9 mouse cellular contexts compared by ENCODE assay signal in the genomic region with DNA sequence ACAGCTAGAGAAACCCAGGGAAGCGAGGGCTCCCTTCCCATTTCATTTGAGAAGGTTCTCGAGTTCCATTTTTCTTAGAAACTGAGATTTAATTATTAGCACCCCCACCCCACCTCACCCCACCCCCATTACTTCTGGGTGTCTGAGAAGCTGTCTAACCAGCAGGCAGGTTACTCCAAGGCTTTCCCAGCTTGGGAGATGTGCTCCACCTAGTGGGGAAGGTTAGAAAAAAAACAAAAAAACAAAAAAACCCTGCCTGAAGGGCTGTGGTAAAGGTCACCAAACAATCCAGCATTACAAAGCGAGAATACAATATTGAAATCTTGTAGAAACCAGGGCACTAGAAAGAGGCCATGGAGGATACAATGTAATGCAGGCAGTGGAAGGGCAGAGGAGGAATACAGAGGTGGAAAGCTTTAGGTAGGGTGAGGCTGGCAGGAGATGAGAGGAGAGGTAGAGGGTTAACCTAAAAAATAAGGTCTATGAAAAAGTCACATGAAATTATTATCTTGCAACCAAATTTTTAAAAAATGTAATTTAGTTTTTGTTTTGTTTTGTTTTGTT. TPM values are rescaled to one million over a fixed set of nuclear protein-coding genes. Genes with fewer than 3 reads are reported as not detected.
DNase-seq lines count a peak whose midpoint lies in the region; ATAC-seq and TF ChIP-seq lines count a peak whose summit lies in the region.
"Had no signal": no experiment of that assay in that cellular context is flagged by ENCODE, and none has a peak within 500 bp of the region (broad histone marks: within the 10 kb centered on the region; RNA-seq: fewer than 3 reads in every experiment).

No protein-coding gene starts in this region.

- CTCF ChIA-PET in Patski (lab: Charles Lee): interaction anchor here (0.9 to 1.6 kb wide), 6 partner anchors 10 to 207 kb away, joined by 3 to 4 read pairs (median 4); no protein-coding TSS in a partner anchor

- peak; percentile 32 to 55 for DNase-seq in heart, postnatal 10 days
- DNase-seq in heart, postnatal 4 days: no peak
- no peak for DNase-seq in Patski (ENCODE audit: low read depth, low spot score)
- DNase-seq in embryonic facial prominence, embryonic 11.5 days (ENCODE audit: low spot score): peak; percentile 79
- peak; percentile 29 to 32 for DNase-seq in kidney, postnatal 4 days
- DNase-seq in spleen, postnatal 36 days (ENCODE audit: low spot score in 2 of 2): no peak
- DNase-seq in ovary, adult 18-20 months (ENCODE audit: low spot score): no peak

- POLR2A ChIA-PET in Patski (lab: Charles Lee): no interaction called here

- H3K27me3 ChIP-seq in Patski: no peaks in the 10 kb centered on the region
- no peaks in the 10 kb centered on the region for H3K27me3 ChIP-seq in embryonic facial prominence, embryonic 11.5 days (ENCODE audit: control insufficient read depth, insufficient read depth, low read length)
- no peaks in the 10 kb centered on the region for H3K27me3 ChIP-seq in neural tube, embryonic 15.5 days (replicated peaks)
- H3K27me3 ChIP-seq: megakaryocyte, embryonic 14.5 days had no signal

- peak; percentile 44 for ATAC-seq in Patski
- ATAC-seq in embryonic facial prominence, embryonic 11.5 days (replicated peaks; ENCODE audit: insufficient number of reproducible peaks, low FRiP score, low TSS enrichment, low read depth): no peak
- peak; percentile 50; the same call in 1 of the 2 replicates for ATAC-seq in neural tube, embryonic 15.5 days (ENCODE audit: low FRiP score)

- intact Hi-C loops in heart, postnatal 10 days (cut with DNase I): loop anchor here (10.0 kb wide), 1 partner anchor 164 kb away; no protein-coding TSS in a partner anchor

- 23% methylated on average over 3 of the region's 3 CpGs for WGBS in embryonic facial prominence, embryonic 11.5 days
- WGBS in neural tube, embryonic 15.5 days: 30% methylated on average over 3 of the region's 3 CpGs

- TF ChIP-seq CTCF in Patski (IDR thresholded peaks at IDR 0.05): peak; percentile 59

- no peak overlapping the region for H3K4me3 ChIP-seq in embryonic facial prominence, embryonic 11.5 days (ENCODE audit: low read depth, low read length)
- H3K4me3 ChIP-seq in neural tube, embryonic 15.5 days (replicated peaks): no peak overlapping the region
- H3K4me3 ChIP-seq: megakaryocyte, embryonic 14.5 days had no signal

- no peaks in the 10 kb centered on the region for H3K9me3 ChIP-seq in embryonic facial prominence, embryonic 11.5 days (replicated peaks; ENCODE audit: control insufficient read depth, low read length)
- no peaks in the 10 kb centered on the region for H3K9me3 ChIP-seq in neural tube, embryonic 15.5 days (replicated peaks)
- H3K9me3 ChIP-seq: megakaryocyte, embryonic 14.5 days had no signal

- in situ Hi-C loops in Patski (cut with MboI; ENCODE audit: low pct_unique_long_range_greater_than_20kb): no loop called here

- no peak overlapping the region for H3K27ac ChIP-seq in embryonic facial prominence, embryonic 11.5 days (replicated peaks; ENCODE audit: low read depth, low read length)
- H3K27ac ChIP-seq in neural tube, embryonic 15.5 days (replicated peaks): no peak overlapping the region

- no peaks in the 10 kb centered on the region for H3K4me1 ChIP-seq in embryonic facial prominence, embryonic 11.5 days (ENCODE audit: control insufficient read depth, insufficient read depth, low read length)
- no peaks in the 10 kb centered on the region for H3K4me1 ChIP-seq in neural tube, embryonic 15.5 days
- H3K4me1 ChIP-seq: megakaryocyte, embryonic 14.5 days had no signal

- no peak overlapping the region for H3K4me2 ChIP-seq in embryonic facial prominence, embryonic 11.5 days (ENCODE audit: low read depth, low read length)
- no peak overlapping the region for H3K4me2 ChIP-seq in neural tube, embryonic 15.5 days

- no peaks in the 10 kb centered on the region for H3K36me3 ChIP-seq in embryonic facial prominence, embryonic 11.5 days (replicated peaks; ENCODE audit: control insufficient read depth, insufficient read depth, low read depth, low read length)
- H3K36me3 ChIP-seq in neural tube, embryonic 15.5 days: peaks cover 10% of the 10 kb centered on the region; the same call in 1 of the 2 replicates

- no peak overlapping the region for H3K9ac ChIP-seq in embryonic facial prominence, embryonic 11.5 days (replicated peaks; ENCODE audit: low read length)
- no peak overlapping the region for H3K9ac ChIP-seq in neural tube, embryonic 15.5 days (replicated peaks)

RNA-seq across cellular contexts. Expression of gene Prss35, which starts 57.2 kb away (rescaled TPM):
- 1 to 10 TPM; 1.6 to 2.5 TPM for total RNA-seq in heart, postnatal 10 days (2021)
- total RNA-seq in heart, postnatal 4 days (2021): 1 to 10 TPM; 6.6 to 7.7 TPM
- polyA plus RNA-seq in Patski (2021): 2.7 TPM
- 5.4 and 6.1 TPM in 2 replicates for polyA plus RNA-seq in embryonic facial prominence, embryonic 11.5 days (2014; fragmentation: Nextera tagmentation; extraction: Ambion mirVana)
- polyA plus RNA-seq in neural tube, embryonic 15.5 days (2015; fragmentation: Nextera tagmentation; extraction: Ambion mirVana): 11.0 and 12.4 TPM in 2 replicates

Comparison
In these comparisons a context has a peak if more than half of its experiments do, and no peak if none do; other contexts are left out.
1. DNase-seq: peak in heart, postnatal 10 days (2 of 2), embryonic facial prominence, embryonic 11.5 days (single experiment) and kidney, postnatal 4 days (2 of 2); none in heart, postnatal 4 days (single experiment), Patski (single experiment), spleen, postnatal 36 days (0 of 2) and ovary, adult 18-20 months (single experiment).